Mouse (Mus musculus): ENCODE measurements around the gene Polr3b.
A peak's percentile ranks its signal among the peaks of the same experiment; 100 is the strongest.

Polr3b gene

DNA sequence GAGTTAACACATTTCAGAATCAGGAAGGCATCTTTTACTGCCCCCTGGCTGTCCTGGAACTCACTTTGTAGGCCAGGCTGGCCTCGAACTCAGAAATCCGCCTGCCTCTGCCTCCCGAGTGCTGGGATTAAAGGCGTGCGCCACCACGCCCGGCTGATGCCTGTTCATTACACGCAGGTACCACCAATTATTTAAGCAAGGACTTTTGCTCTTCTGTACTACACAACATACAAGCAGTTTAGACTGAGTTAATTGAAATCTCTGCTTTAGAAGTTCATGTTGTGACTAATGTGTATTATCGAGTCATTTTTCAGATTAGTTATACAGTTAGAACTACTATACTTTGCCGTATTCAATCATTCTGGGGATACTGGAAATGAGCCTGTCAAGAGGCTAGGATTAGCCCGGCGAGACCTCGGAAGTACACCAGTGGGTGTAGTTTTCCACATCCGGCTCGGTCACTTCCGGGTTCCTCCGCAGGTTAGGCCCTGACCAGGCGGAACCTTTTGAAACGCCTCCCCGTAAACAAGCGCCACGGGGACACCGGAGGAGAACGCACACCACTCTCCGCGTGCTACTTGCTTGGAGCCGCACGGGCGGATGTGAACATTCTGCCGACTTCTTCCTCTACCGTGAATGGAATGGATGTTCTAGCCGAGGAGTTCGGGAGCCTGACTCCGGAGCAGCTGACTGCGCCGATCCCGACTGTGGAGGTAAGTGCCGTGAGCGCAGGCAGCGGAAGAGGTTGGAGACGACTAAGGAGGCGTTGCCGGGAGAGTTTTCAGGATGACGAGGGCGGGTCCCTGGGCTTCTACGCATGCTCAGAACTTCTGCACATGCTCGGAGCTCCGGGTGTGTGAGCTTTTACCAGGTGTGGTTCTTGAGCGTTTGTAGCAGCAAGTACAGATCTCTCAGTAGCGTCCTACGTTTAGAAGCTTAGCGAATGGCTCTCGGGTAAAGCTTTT, at the start of gene Polr3b:
Gene Polr3b (plus strand): TSS at position 467 of the 965 bp plus-strand sequence.
- DNase-seq (ENCODE audit: low spot score): peak; percentile 94

DNA sequence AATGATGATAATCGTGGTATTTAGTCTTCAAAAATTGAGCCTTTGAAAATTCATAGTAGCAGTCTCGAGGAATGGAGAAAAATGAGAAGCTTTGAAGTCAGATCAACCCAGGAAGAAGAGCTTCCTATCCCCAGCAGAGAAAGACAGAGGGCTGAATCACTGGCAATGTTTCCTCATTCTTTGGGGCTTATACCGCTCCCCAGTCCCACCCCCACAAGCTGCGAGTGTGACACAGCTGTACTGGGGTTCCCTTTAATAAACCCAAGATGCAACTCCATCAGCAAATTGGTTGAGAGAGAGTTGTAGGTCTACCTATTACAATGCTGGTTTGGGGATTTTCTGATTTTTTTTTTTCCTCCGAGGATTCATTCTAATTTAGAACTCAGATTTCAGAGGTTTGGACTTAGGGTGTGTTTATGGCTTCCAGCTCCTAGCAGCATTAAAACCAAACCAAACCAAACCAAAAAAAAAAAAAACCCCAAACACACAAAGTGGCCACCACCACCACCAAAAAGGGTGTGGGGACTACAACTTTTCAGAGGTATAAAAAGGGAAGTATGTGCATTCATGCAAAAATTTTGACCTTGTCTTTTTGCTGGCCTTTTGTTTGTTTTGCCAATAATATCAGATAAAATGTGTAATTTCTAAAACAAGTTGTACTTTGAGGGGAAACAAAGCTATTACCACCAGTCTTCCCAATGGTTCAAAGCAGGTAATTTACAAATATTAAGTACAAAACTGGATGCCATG, 48.2 kb upstream of the Polr3b start:
- no peak for DNase-seq (ENCODE audit: low spot score)

- DNase-seq (ENCODE audit: low spot score): no peak
Observed at GRCm38 (mm10) chr10:84576029-84576394, 46.1 kb upstream of the Polr3b start.

- DNase-seq (ENCODE audit: low spot score): peak; percentile 96
Observed at GRCm38 (mm10) chr10:84576395-84577070, 45.6 kb upstream of the Polr3b start, which contains the start of gene Tcp11l2. Tcp11l2 (plus strand) TSS chr10:84576626.

- peak; percentile 89 for DNase-seq (ENCODE audit: low spot score)
Observed at GRCm38 (mm10) chr10:84577071-84577727, 44.9 kb upstream of the Polr3b start.

- no peak for DNase-seq (ENCODE audit: low spot score)
Observed at GRCm38 (mm10) chr10:84578738-84579137, 43.4 kb upstream of the Polr3b start.

- DNase-seq (ENCODE audit: low spot score): no peak
Observed at GRCm38 (mm10) chr10:84579527-84579926, 42.6 kb upstream of the Polr3b start.

DNA sequence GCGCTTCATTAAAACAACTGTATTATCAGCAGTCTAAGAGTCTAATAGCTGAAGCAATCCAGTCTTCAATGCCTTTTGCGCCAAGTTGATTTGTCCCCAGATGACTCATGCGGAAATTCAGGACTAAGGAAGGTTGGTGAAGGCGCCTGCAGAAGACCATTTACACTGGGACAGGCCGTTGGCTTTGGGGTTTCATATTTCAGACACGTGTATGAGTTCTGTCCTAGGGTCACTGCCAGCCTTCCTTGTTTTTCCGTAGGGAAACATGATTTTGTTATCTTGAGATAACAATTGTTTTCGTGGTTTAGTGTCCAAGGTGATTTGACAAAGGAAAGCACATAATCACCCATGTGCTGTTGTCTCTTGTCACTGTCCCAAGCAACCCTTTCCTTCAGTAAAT, 40.9 kb upstream of the Polr3b start:
- DNase-seq (ENCODE audit: low spot score): no peak

DNA sequence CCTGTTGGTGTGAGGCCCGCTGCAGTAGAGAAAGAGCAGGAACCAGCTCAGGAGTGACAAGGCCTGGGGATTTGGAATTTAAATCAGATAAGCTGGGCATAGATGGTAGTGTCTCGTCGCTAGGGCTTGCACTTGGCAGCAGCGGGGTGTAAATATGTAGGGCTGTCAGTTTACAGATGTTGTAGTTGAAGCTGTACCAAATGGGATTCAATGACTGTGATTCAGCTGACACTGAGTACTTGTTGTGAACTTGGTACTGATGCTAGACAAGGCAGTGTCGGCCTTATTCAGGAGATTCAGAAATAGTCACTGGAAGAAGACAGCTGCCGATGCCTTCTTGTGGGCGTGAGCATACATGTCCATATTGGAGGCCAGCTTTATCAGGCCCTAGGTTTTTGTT, 39.9 kb upstream of the Polr3b start:
- no peak for DNase-seq (ENCODE audit: low spot score)

DNA sequence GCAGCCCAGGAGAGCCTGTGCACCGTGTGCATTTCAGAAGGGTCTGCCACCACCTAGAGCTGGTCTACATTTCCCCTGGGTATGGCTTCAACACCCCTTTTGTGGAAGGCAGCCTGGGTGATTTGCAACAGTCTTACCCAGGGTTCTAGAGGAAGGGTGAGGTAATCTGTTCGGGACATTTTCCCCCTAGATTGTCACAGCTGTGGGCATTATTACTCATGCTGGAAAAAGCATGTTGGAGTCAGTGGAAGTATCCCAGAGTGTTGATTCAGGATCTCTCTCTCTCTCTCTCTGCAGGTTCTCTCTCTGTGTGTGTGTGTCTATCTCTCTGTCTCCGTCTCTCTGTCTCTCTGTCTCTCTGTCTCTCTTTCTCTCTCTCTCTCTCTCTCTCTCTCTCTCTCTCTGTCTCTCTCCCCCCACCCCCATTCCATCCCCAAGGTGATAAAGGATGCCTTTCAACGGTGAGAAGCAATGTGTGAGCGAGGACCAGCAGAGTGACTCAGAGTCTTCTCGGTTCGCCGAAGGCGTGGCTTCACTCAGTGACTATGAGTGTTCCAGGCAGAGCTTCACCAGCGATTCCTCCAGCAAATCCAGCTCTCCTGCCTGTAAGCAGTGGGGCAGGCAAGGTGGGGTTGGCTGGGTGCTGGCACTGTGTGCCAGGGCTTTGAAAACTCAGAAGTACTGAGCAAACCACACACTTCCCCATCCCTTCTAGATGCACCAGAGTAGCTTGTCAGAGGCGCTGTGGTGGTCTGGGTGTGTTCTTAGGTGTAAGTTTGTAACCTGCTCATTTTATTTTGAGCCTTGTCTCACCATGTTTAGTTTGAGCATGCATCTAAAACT, 37.4 kb upstream of the Polr3b start:
- DNase-seq (ENCODE audit: low spot score): no peak

DNA sequence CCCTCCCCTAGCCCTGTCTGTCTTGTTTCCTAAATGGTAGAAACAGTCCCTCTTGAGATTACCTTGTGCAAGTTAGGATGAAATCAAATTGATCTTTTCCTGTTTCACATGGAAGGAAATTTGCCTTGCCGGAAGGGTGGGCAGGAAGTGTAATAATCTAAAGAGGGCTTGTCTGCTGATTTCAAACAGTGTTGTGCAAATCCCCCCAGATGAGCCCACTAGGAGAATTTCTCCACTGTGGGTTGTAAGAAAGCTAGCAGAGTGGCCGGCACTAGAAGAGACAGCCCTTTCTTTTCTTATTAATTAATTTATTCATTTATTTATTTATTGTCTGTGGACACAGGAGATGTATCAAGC, 36.8 kb upstream of the Polr3b start:
- no peak for DNase-seq (ENCODE audit: low spot score)

DNA sequence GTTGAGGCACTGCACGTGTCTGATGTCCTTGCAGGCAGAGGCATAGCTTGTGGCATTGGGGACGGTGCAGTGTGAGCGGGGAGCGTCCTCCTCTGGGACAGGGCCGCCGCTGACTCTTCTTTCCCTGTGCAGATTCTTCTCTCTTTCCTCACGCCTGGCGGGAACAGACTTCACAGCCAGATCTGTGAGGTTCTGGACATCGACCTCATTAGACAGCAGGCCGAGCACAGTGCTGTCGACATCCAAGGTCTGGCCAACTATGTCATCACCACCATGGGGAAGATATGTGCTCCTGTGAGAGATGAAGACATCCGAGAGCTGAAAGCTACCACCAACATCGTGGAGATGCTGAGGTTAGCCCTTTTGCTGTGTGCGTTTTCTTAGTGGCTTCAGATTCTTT, 31.1 kb upstream of the Polr3b start:
- no peak for DNase-seq (ENCODE audit: low spot score)

- DNase-seq (ENCODE audit: low spot score): no peak
Observed at GRCm38 (mm10) chr10:84591640-84592148, 30.4 kb upstream of the Polr3b start.

DNA sequence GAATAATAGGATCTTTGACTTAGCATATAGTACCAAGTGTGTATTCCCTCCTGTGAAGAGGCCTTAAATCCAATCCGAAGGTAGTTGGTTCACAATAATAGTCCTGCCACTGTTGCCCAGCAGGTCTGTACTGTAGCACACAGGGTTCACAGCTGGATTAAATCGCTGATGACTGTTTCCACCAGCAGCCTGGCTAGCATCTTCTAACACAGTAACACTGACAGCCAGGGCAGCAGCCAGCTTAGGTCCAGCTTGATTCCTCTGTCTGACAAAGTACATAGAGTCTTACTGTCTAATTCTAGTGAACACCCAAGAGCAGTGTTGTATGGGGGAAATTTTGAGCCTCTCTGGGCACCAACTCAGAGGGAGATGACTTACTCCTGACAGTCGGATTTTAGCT, 29.3 kb upstream of the Polr3b start:
- DNase-seq (ENCODE audit: low spot score): no peak

GRCm38 (mm10) chr10:84597127-84597785, 24.8 kb upstream of the Polr3b start:
- no peak for DNase-seq (ENCODE audit: low spot score)

- DNase-seq (ENCODE audit: low spot score): no peak
Observed at GRCm38 (mm10) chr10:84598172-84598571, 23.9 kb upstream of the Polr3b start.

DNA sequence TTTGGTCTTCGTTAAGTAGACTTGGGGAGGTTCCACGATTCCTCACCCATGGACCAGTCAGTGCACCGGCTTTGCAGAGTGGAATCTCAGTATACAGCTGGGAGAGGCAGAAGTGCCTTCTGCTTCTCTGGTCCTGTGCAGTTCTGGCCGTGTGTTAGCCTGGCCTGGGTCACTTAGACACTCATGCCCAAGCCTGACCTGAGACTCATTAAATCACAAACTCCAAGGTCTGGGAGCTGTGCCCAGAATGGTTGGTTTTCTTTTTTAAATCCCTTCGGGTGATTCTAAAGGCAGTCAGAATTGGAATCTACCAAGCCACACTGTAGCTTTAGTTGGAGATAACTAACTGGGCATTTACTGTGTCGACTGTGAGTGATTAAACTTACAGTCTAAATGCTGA, 22.0 kb upstream of the Polr3b start:
- DNase-seq (ENCODE audit: low spot score): no peak

GRCm38 (mm10) chr10:84604335-84604734, 17.8 kb upstream of the Polr3b start:
- DNase-seq (ENCODE audit: low spot score): no peak

GRCm38 (mm10) chr10:84608361-84608760, 13.7 kb upstream of the Polr3b start:
- DNase-seq (ENCODE audit: low spot score): no peak

DNA sequence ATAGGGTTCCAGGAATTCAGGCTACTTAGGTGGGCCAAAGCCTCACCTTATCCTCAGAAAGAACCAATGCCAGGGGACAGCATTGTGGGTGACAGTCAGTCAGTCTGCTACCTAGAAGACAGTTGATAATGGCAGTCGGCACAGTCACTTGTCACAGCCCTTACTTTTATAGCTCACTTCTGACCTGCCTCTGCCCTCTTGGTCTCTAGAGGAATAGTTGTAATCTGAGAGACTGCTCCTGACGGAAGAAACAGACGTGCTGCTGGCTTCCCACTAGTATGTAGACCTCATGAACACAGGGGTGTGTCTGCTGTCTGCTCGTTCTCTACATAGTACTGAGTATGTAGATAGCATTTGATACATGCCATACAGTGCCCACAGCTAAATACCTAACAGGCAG, 11.8 kb upstream of the Polr3b start:
- DNase-seq (ENCODE audit: low spot score): no peak

All from testis, postnatal 10 days (tissue).